Mouse (Mus musculus) myocyte (in vitro differentiated cells): ENCODE data around the gene Uchl4.

Source experiments
- CEBPB ChIP-seq: IDR thresholded peaks from 2 replicates; pipeline ENCODE4 v1.6.1; 2011; ENCODE audit warnings: mild to moderate bottlenecking, moderate library complexity; ENCODE audit not compliant: poor library complexity, insufficient read depth, severe bottlenecking
- E2F4 ChIP-seq: IDR thresholded peaks from one replicate; pipeline ENCODE4 v1.6.1; 2011; ENCODE audit warnings: mild to moderate bottlenecking, control low read depth, moderate library complexity; ENCODE audit not compliant: insufficient read depth
- MAX ChIP-seq: IDR thresholded peaks from one replicate; pipeline ENCODE4 v1.6.1; 2011; ENCODE audit warnings: low read depth, mild to moderate bottlenecking, control low read depth
- POLR2A ChIP-seq: IDR thresholded peaks from one replicate; pipeline ENCODE4 v1.6.1; 2011; ENCODE audit warnings: low read depth, mild to moderate bottlenecking, control low read depth, moderate library complexity; ENCODE audit not compliant: insufficient read length
- POLR2AphosphoS2 ChIP-seq: IDR thresholded peaks from one replicate; pipeline ENCODE4 v1.6.1; 2011; ENCODE audit warnings: low read depth, control low read depth; ENCODE audit not compliant: insufficient read length
- TCF12 ChIP-seq: IDR thresholded peaks from one replicate; pipeline ENCODE4 v1.6.1; 2011; ENCODE audit warnings: mild to moderate bottlenecking, control low read depth; ENCODE audit not compliant: poor library complexity, insufficient read depth, severe bottlenecking
- USF1 ChIP-seq: IDR thresholded peaks from one replicate; pipeline ENCODE4 v1.6.1; 2011; ENCODE audit warnings: low read depth, mild to moderate bottlenecking, control low read depth, moderate library complexity

GRCm38 (mm10) chr9:64281781-64282178 lies 46.8 kb downstream of the Uchl4 start:
- TF ChIP-seq POLR2A = no peak
- no peak for TF ChIP-seq E2F4
- TF ChIP-seq TCF12 = no peak
- TF ChIP-seq USF1 = no peak
- no peak for TF ChIP-seq MAX
- TF ChIP-seq POLR2AphosphoS2 = no peak
- no peak for TF ChIP-seq CEBPB
